Mouse (Mus musculus) liver, adult 2 months (tissue): ENCODE results near the gene Myh3.

ENCODE experiments used
- CTCF ChIP-seq: fragments of 200-500 bp; IDR thresholded peaks from 2 replicates; pipeline ENCODE4 v1.5.1; 2011; ENCODE audit warnings: low read depth, low read length, control low read depth
- POLR2A ChIP-seq: fragments of 200-500 bp; IDR thresholded peaks from 2 replicates; pipeline ENCODE4 v1.6.1; 2011; ENCODE audit warnings: low read length, control low read depth; ENCODE audit not compliant: insufficient read depth; ENCODE audit errors: extremely low read depth

- no peak for TF ChIP-seq CTCF
- no peak for TF ChIP-seq POLR2A
Observed at GRCm38 (mm10) chr11:67043007-67043406, 35.1 kb upstream of the Myh3 start.
